Mouse (Mus musculus) testis, adult 2 months (tissue): Measurements from ENCODE around the gene Ubfd1.

Experiments
- CTCF ChIP-seq: fragments of 200-500 bp; IDR thresholded peaks from 2 replicates; pipeline ENCODE4 v1.5.1; 2012; ENCODE audit warnings: low read depth, mild to moderate bottlenecking, inconsistent platforms, low read length, moderate library complexity; ENCODE audit not compliant: control insufficient read depth, insufficient read depth, insufficient replicate concordance
- POLR2A ChIP-seq: fragments of 200-500 bp; IDR thresholded peaks from 2 replicates; pipeline ENCODE4 v1.6.1; 2012; ENCODE audit warnings: low read depth, mild to moderate bottlenecking, inconsistent platforms, low read length, moderate library complexity; ENCODE audit not compliant: control insufficient read depth

GRCm38 (mm10) chr7:122056633-122057032 lies 10.3 kb upstream of the Ubfd1 start:
- no peak for TF ChIP-seq CTCF
- TF ChIP-seq POLR2A = no peak
